Mouse (Mus musculus) urinary bladder, adult 2 months (tissue): Measurements from ENCODE around the gene Khsrp. TPM values are rescaled to one million over a fixed set of nuclear protein-coding genes. Genes with fewer than 3 reads are reported as not detected.

Source experiments
- DNase-seq: peaks from one replicate; pipeline ENCODE4 v3.0.0; 2022; ENCODE audit warnings: low spot score
- polyA plus RNA-seq: library from polyadenylated mRNA; depleted of rRNA; stranded (reverse); fragments of >200 nt; gene quantifications from 2 replicates; pipeline ENCODE4 v1.2.3, GENCODE M21; 2012; rRNA removed

Khsrp gene
- polyA plus RNA-seq, 1 experiment: 54.9 TPM

GRCm38 (mm10) chr17:56986105-56986805, 45.1 kb downstream of the Khsrp start:
- no peak for DNase-seq

GRCm38 (mm10) chr17:56985656-56986055, 45.7 kb downstream of the Khsrp start:
- DNase-seq: no peak

GRCm38 (mm10) chr17:56984886-56985285, 46.4 kb downstream of the Khsrp start:
- DNase-seq: no peak

GRCm38 (mm10) chr17:56982013-56982412, 49.3 kb downstream of the Khsrp start, which contains the start of gene Acer1:
Gene Acer1 (minus strand): TSS chr17:56982126.
- no peak for DNase-seq

- DNase-seq: no peak
Observed at GRCm38 (mm10) chr17:56981049-56981448, 50.3 kb downstream of the Khsrp start.

- no peak for DNase-seq
Observed at GRCm38 (mm10) chr17:56979524-56979923, 51.8 kb downstream of the Khsrp start.

- no peak for DNase-seq
Observed at GRCm38 (mm10) chr17:56976531-56977390, 54.6 kb downstream of the Khsrp start.

- DNase-seq: no peak
Observed at GRCm38 (mm10) chr17:56975391-56975790, 55.9 kb downstream of the Khsrp start.

GRCm38 (mm10) chr17:56974708-56975240, 56.5 kb downstream of the Khsrp start:
- DNase-seq: no peak

- DNase-seq: no peak
Observed at GRCm38 (mm10) chr17:56973956-56974707, 57.2 kb downstream of the Khsrp start.

Other genes starting within 250 kb of the Khsrp start
- 6.6 and 9.4 TPM in 2 replicates for gene Rfx2, start 200.5 kb downstream of the Khsrp start, polyA plus RNA-seq
- gene Acsbg2, start 157.1 kb downstream of the Khsrp start, polyA plus RNA-seq: 0.03 TPM in 1 of 2 replicates, not detected in the other
- 2.9 and 3.1 TPM in 2 replicates for gene 1700061G19Rik, start 156.0 kb downstream of the Khsrp start, polyA plus RNA-seq
- 33.8 and 34.5 TPM in 2 replicates for gene Mllt1, start 96.1 kb downstream of the Khsrp start, polyA plus RNA-seq
- 0.12 and 0.17 TPM in 2 replicates for gene Acer1, start 49.4 kb downstream of the Khsrp start, polyA plus RNA-seq
- 93.9 and 105 TPM in 2 replicates for gene Clpp, start 41.2 kb downstream of the Khsrp start, polyA plus RNA-seq
- gene Alkbh7, start 34.2 kb downstream of the Khsrp start, polyA plus RNA-seq: 18.1 and 20.6 TPM in 2 replicates
- gene Pspn, start 31.5 kb downstream of the Khsrp start, polyA plus RNA-seq: not detected in 2 replicates
- gene Gtf2f1, start 20.2 kb downstream of the Khsrp start, polyA plus RNA-seq: 41.2 and 47.4 TPM in 2 replicates
- gene Gm17949, start 20.1 kb downstream of the Khsrp start, polyA plus RNA-seq: 0.18 and 0.19 TPM in 2 replicates
- gene Slc25a41, start 10.1 kb upstream of the Khsrp start, polyA plus RNA-seq: not detected in 2 replicates
- gene Crb3, start 27.6 kb upstream of the Khsrp start, polyA plus RNA-seq: 22.8 and 32.2 TPM in 2 replicates
- gene Slc25a23, start 28.3 kb upstream of the Khsrp start, polyA plus RNA-seq: 34.2 and 71.3 TPM in 2 replicates
- gene Dennd1c, start 47.0 kb upstream of the Khsrp start, polyA plus RNA-seq: 5.1 and 6.1 TPM in 2 replicates
- 3.8 and 5.9 TPM in 2 replicates for gene Tubb4a, start 56.3 kb upstream of the Khsrp start, polyA plus RNA-seq
- gene Tnfsf9, start 73.8 kb upstream of the Khsrp start, polyA plus RNA-seq: 5.7 and 8.8 TPM in 2 replicates
- 0.18 and 0.25 TPM in 2 replicates for gene Cd70, start 118.3 kb upstream of the Khsrp start, polyA plus RNA-seq
- gene Tnfsf14, start 162.7 kb upstream of the Khsrp start, polyA plus RNA-seq: 0.55 and 0.68 TPM in 2 replicates
- gene C3, start 196.6 kb upstream of the Khsrp start, polyA plus RNA-seq: 163 and 168 TPM in 2 replicates
- gene Gpr108, start 216.9 kb upstream of the Khsrp start, polyA plus RNA-seq: 46.5 and 46.9 TPM in 2 replicates
- 78.9 and 81.3 TPM in 2 replicates for gene Trip10, start 217.9 kb upstream of the Khsrp start, polyA plus RNA-seq
- 3.5 and 3.9 TPM in 2 replicates for gene Vav1, start 247.6 kb upstream of the Khsrp start, polyA plus RNA-seq